Mouse (Mus musculus) limb, embryonic 14.5 days (tissue): ENCODE results near the gene Cbarp. TPM values are rescaled to one million over a fixed set of nuclear protein-coding genes. Genes with fewer than 3 reads are reported as not detected.

Experiments
- ATAC-seq: fragments of 200-750 bp; cut with Nextera tagmentation; 2 replicates; pipeline ENCODE4 v1.8.0; 2017; ENCODE audit warnings: low read depth, moderate number of reproducible peaks, moderate TSS enrichment; ENCODE audit not compliant: low FRiP score
- DNase-seq: peaks from one replicate; pipeline ENCODE4 v3.0.0-alpha.2; 2015; ENCODE audit warnings: low spot score
- H3K27ac ChIP-seq: fragments of 300-500 bp; sonication (generic); replicated peaks from 2 replicates; pipeline ENCODE4 v1.5.1; 2014; ENCODE audit warnings: low read depth, mild to moderate bottlenecking, low read length, moderate library complexity, mixed read lengths
- H3K27me3 ChIP-seq: fragments of 300-500 bp; sonication (generic); 2 replicates; pipeline ENCODE4 v1.6.1; 2014; ENCODE audit warnings: low read length, mixed read lengths; ENCODE audit not compliant: control insufficient read depth, insufficient read depth
- H3K36me3 ChIP-seq: fragments of 300-500 bp; sonication (generic); 2 replicates; pipeline ENCODE4 v1.6.1; 2014; ENCODE audit warnings: mild to moderate bottlenecking, low read length, moderate library complexity, mixed read lengths; ENCODE audit not compliant: control insufficient read depth, insufficient read depth
- H3K4me1 ChIP-seq: fragments of 300-500 bp; sonication (generic); 2 replicates; pipeline ENCODE4 v1.6.1; 2014; ENCODE audit warnings: antibody characterized with exemption, low read length, mixed read lengths; ENCODE audit not compliant: control insufficient read depth, insufficient read depth
- H3K4me2 ChIP-seq: fragments of 300-500 bp; sonication (generic); replicated peaks from 2 replicates; pipeline ENCODE4 v1.6.1; 2014; ENCODE audit warnings: low read depth, mild to moderate bottlenecking, low read length, moderate library complexity; ENCODE audit not compliant: severe bottlenecking
- H3K4me3 ChIP-seq: fragments of 300-500 bp; sonication (generic); replicated peaks from 2 replicates; pipeline ENCODE4 v1.5.1; 2014; ENCODE audit warnings: low read length
- H3K9ac ChIP-seq: fragments of 300-500 bp; sonication (generic); 2 replicates; pipeline ENCODE4 v1.6.1; 2014; ENCODE audit warnings: mild to moderate bottlenecking, low read depth, low read length, moderate library complexity; ENCODE audit not compliant: severe bottlenecking
- H3K9me3 ChIP-seq: fragments of 300-500 bp; sonication (generic); 2 replicates; pipeline ENCODE4 v1.6.1; 2016; ENCODE audit warnings: low read length; ENCODE audit not compliant: control insufficient read depth
- POLR2A ChIP-seq: fragments of 200-500 bp; IDR thresholded peaks from 2 replicates; pipeline ENCODE4 v1.8.0; 2012; ENCODE audit warnings: inconsistent platforms, mild to moderate bottlenecking, moderate library complexity, borderline replicate concordance; ENCODE audit not compliant: insufficient read depth, insufficient read length; ENCODE audit errors: extremely low read depth
- WGBS: fragments of 180-500 bp; shearing (Covaris S2); extraction: QIAGEN DNeasy Blood & Tissue Kit; methylation state at CpG from one replicate; pipeline ENCODE4 v1.1.7; 2014; 5-methylcytosine and 5-hydroxymethylcytosine counted together
- polyA plus RNA-seq, 2 experiments: library from polyadenylated mRNA; depleted of rRNA in 1 of 2; stranded (reverse) in 1 of 2; unstranded in 1 of 2; fragments of >200 nt; fragmentation: Nextera tagmentation in 1 of 2; extraction: Ambion mirVana in 1 of 2; gene quantifications; 2 replicates each; pipeline versions ENCODE4 v1.2.1 to v1.2.3; 2012 to 2014

Gene Cbarp
- polyA plus RNA-seq, 2 experiments = 9.3 to 28.9 TPM

GRCm38 (mm10) chr10:80165392-80166128 is 24.9 kb upstream of the Cbarp start, which contains the start of gene Cirbp:
Cirbp (plus strand) TSS chr10:80165985.
- H3K27ac ChIP-seq = 0 out of 2 replicates have a peak within 1 kb of the TSS, but pooled peaks have one; percentile 52
- peak within 1 kb of the TSS; percentile 41 for H3K9ac ChIP-seq
- no peak for ATAC-seq
- no peaks in the 10 kb centered on the region for H3K27me3 ChIP-seq
- DNase-seq = peak; percentile 55
- TF ChIP-seq POLR2A = no peak
- peak within 1 kb of the TSS; percentile 95 for H3K4me3 ChIP-seq
- H3K4me2 ChIP-seq = peak within 1 kb of the TSS; percentile 94
- no peaks in the 10 kb centered on the region for H3K9me3 ChIP-seq
- peaks cover 55% of the 10 kb centered on the region for H3K4me1 ChIP-seq
- peaks cover 11% of the 10 kb centered on the region for H3K36me3 ChIP-seq
- WGBS = 13% methylated on average over 17 of the region's 20 CpGs

- Histone ChIP-seq H3K9me3 (no peaks in the 10 kb centered on the region), H3K4me1 (peaks cover 60% of the 10 kb centered on the region), H3K9ac (peak overlapping the region; percentile 41), H3K36me3 (peaks cover 5% of the 10 kb centered on the region), H3K4me3 (peak overlapping the region; percentile 41), H3K4me2 (peak overlapping the region; percentile 94), H3K27me3 (no peaks in the 10 kb centered on the region), H3K27ac (no peak overlapping the region)
- DNase-seq (peak; percentile 94), ATAC-seq (peak; percentile 16)
- TF ChIP-seq POLR2A = no peak
- under 1% methylated on average over 17 of the region's 17 CpGs for WGBS
Observed at GRCm38 (mm10) chr10:80164998-80165344, 24.3 kb upstream of the Cbarp start.

GRCm38 (mm10) chr10:80164161-80164997 is 23.7 kb upstream of the Cbarp start:
- H3K9me3 ChIP-seq = no peaks in the 10 kb centered on the region
- no peaks in the 10 kb centered on the region for H3K27me3 ChIP-seq
- peaks cover 61% of the 10 kb centered on the region for H3K4me1 ChIP-seq
- ATAC-seq (no peak), DNase-seq (no peak)
- H3K9ac ChIP-seq = peak overlapping the region; percentile 41
- TF ChIP-seq POLR2A = no peak
- no peak overlapping the region for H3K27ac ChIP-seq
- H3K4me2 ChIP-seq = peak overlapping the region; percentile 94
- WGBS = 9% methylated on average over 32 of the region's 44 CpGs
- H3K4me3 ChIP-seq = peak overlapping the region; percentile 41
- no peaks in the 10 kb centered on the region for H3K36me3 ChIP-seq

- ATAC-seq = no peak
Observed at GRCm38 (mm10) chr10:80163721-80164120, 23.1 kb upstream of the Cbarp start.

GRCm38 (mm10) chr10:80162716-80163299 is 22.2 kb upstream of the Cbarp start:
- Histone ChIP-seq H3K27ac (peak overlapping the region; percentile 87; the same call in 1 of the 2 replicates), H3K9me3 (no peaks in the 10 kb centered on the region), H3K4me1 (peaks cover 64% of the 10 kb centered on the region), H3K4me2 (no peak overlapping the region), H3K36me3 (peaks cover 2% of the 10 kb centered on the region), H3K4me3 (no peak overlapping the region), H3K27me3 (no peaks in the 10 kb centered on the region), H3K9ac (no peak overlapping the region)
- TF ChIP-seq POLR2A = no peak
- 60% methylated on average over 6 of the region's 6 CpGs for WGBS
- ATAC-seq (no peak), DNase-seq (no peak)

More at GRCm38 (mm10) chr10:80163721-80164120, 23.1 kb upstream of the Cbarp start:
- TF ChIP-seq POLR2A = no peak
- H3K36me3 ChIP-seq = no peaks in the 10 kb centered on the region
- H3K4me2 ChIP-seq = 0 out of 2 replicates have a peak overlapping the region, but pooled peaks have one; percentile 19
- H3K4me1 ChIP-seq = peaks cover 61% of the 10 kb centered on the region
- peak overlapping the region; percentile 55; the same call in 1 of the 2 replicates for H3K27ac ChIP-seq
- no peak for DNase-seq
- H3K9me3 ChIP-seq = no peaks in the 10 kb centered on the region
- 60% methylated on average over 8 of the region's 8 CpGs for WGBS
- no peak overlapping the region for H3K4me3 ChIP-seq
- no peaks in the 10 kb centered on the region for H3K27me3 ChIP-seq
- H3K9ac ChIP-seq = 0 out of 2 replicates have a peak overlapping the region, but pooled peaks have one; percentile 41
